Mouse (Mus musculus): ENCODE measurements around the gene Nr2c2ap. TPM values are rescaled to one million over a fixed set of nuclear protein-coding genes. Genes with fewer than 3 reads are reported as not detected.

Gene Nr2c2ap
- polyA plus RNA-seq, 1 experiment from 2014 or later, result 20.7 TPM

- no peaks in the 10 kb centered on the region; the same call in 1 of the 2 replicates for H3K36me3 ChIP-seq (ENCODE audit: control insufficient read depth, insufficient read depth, low read length)
- no peaks in the 10 kb centered on the region for H3K9me3 ChIP-seq (ENCODE audit: control insufficient read depth, low read length)
- DNase-seq (ENCODE audit: low spot score), result no peak
- H3K27ac ChIP-seq (ENCODE audit: low read depth, low read length), result no peak overlapping the region
- 91% methylated on average over 7 of the region's 7 CpGs for WGBS
- no peak overlapping the region for H3K4me2 ChIP-seq (ENCODE audit: low read depth, low read length, severe bottlenecking)
- ATAC-seq (replicated peaks; ENCODE audit: low FRiP score), result no peak
- H3K4me1 ChIP-seq (replicated peaks; ENCODE audit: control insufficient read depth, insufficient read depth, low read length), result 0 out of 2 replicates have a peak, but pooled peaks cover 5% of the 10 kb centered on the region
- 0 out of 2 replicates have a peak overlapping the region, but pooled peaks have one; percentile 8 for H3K9ac ChIP-seq (ENCODE audit: low read length)
- no peak overlapping the region for H3K4me3 ChIP-seq (ENCODE audit: low read depth, low read length)
- no peaks in the 10 kb centered on the region for H3K27me3 ChIP-seq (ENCODE audit: control insufficient read depth, insufficient read depth, low read length)
Measured at GRCm38 (mm10) chr8:70174079-70174478, 42.9 kb downstream of the Nr2c2ap start.

DNA sequence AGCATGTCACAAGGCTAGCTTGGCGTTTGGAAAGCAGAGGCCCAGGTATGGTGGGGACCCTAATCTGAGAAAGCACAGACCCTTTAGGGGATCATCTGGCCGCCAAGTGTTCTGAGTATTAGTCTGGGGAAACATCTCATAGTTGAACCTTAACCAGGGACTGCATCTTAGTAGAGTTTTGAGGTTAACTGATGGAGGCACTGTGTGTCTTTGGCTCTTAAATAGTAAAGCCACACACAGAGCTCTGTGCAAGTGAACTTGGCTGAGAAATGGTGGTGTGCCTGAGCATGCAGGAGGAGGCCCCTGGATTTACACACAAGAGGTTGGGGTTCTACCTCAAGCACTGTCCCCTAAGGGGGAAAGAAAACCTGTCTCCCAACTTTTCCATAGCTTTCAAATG is 47.1 kb downstream of the Nr2c2ap start:
- 93% methylated on average over 2 of the region's 2 CpGs for WGBS
- no peak for ATAC-seq (replicated peaks; ENCODE audit: low FRiP score)
- no peaks in the 10 kb centered on the region for H3K27me3 ChIP-seq (ENCODE audit: control insufficient read depth, insufficient read depth, low read length)

DNA sequence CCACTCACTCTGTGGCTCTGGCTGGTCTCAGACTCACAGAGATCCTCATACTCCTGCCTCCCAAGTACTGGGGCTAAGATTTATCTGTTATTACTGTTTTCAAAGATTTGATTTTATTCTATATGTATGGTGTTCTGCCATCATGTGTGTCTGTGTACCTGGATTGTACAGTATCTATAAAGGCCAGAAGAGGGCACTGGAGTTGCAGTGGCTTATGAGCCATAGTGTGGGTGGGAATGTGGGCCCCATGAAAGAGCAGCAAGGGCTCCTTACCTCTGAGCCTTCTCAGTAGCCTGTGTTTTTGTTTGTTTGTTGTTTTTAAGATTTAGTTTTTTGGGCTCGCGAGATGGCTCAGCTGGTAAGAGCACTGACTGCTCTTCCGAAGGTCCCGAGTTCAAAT is 47.9 kb downstream of the Nr2c2ap start:
- no peak overlapping the region for H3K4me3 ChIP-seq (ENCODE audit: low read depth, low read length)
- H3K9me3 ChIP-seq (ENCODE audit: control insufficient read depth, low read length), result no peaks in the 10 kb centered on the region
- H3K4me1 ChIP-seq (replicated peaks; ENCODE audit: control insufficient read depth, insufficient read depth, low read length), result no peaks in the 10 kb centered on the region
- no peaks in the 10 kb centered on the region for H3K27me3 ChIP-seq (ENCODE audit: control insufficient read depth, insufficient read depth, low read length)
- WGBS, result 98% methylated on average over 4 of the region's 4 CpGs
- ATAC-seq (replicated peaks; ENCODE audit: low FRiP score) (no peak), DNase-seq (ENCODE audit: low spot score) (no peak)
- H3K27ac ChIP-seq (ENCODE audit: low read depth, low read length), result no peak overlapping the region
- no peak overlapping the region for H3K9ac ChIP-seq (ENCODE audit: low read length)
- H3K36me3 ChIP-seq (ENCODE audit: control insufficient read depth, insufficient read depth, low read length), result no peaks in the 10 kb centered on the region; the same call in 1 of the 2 replicates
- H3K4me2 ChIP-seq (ENCODE audit: low read depth, low read length, severe bottlenecking), result no peak overlapping the region

More for the DNA sequence above, 47.1 kb downstream of the Nr2c2ap start:
- H3K4me3 ChIP-seq (ENCODE audit: low read depth, low read length), result no peak overlapping the region
- no peaks in the 10 kb centered on the region; the same call in 1 of the 2 replicates for H3K36me3 ChIP-seq (ENCODE audit: control insufficient read depth, insufficient read depth, low read length)
- DNase-seq (ENCODE audit: low spot score), result no peak
- no peak overlapping the region for H3K4me2 ChIP-seq (ENCODE audit: low read depth, low read length, severe bottlenecking)
- no peak overlapping the region for H3K9ac ChIP-seq (ENCODE audit: low read length)
- 0 out of 2 replicates have a peak, but pooled peaks cover 3% of the 10 kb centered on the region for H3K4me1 ChIP-seq (replicated peaks; ENCODE audit: control insufficient read depth, insufficient read depth, low read length)
- no peak overlapping the region for H3K27ac ChIP-seq (ENCODE audit: low read depth, low read length)
- H3K9me3 ChIP-seq (ENCODE audit: control insufficient read depth, low read length), result no peaks in the 10 kb centered on the region

DNA sequence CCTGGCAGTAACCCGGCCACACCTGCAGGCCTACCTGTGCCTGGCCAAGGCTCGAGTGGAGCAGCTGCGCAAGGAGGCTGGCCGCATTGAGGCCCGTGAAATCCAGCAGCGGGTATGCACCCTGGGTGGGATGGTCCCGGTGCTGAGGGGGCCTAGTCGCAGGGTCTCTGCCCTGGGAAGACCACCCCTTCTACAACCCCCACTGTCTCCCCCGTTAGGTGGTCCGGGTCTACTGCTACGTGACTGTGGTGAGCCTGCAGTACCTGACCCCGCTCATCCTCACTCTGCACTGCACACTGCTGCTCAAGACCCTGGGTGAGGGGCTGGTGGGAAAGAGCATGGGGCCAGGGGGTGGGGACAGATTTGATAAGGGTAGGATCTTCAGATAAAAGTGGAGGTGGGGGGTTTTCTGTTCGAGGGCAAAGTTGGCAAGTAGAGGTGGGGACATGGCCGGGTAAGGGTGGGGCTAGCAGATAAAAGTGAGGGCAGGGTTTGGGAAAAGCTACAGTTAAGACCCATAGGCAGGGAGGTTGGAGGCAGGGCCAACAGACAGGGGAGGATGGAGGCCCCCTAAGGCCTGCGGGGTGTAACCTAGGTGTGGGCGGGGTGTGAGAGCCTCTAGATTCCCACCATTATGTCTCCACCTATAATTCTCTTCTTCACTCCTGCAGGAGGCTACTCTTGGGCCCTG is 50.2 kb downstream of the Nr2c2ap start:
- no peaks in the 10 kb centered on the region; the same call in 1 of the 2 replicates for H3K36me3 ChIP-seq (ENCODE audit: control insufficient read depth, insufficient read depth, low read length)
- no peak for ATAC-seq (replicated peaks; ENCODE audit: low FRiP score)
- 92% methylated on average over 16 of the region's 16 CpGs for WGBS

DNA sequence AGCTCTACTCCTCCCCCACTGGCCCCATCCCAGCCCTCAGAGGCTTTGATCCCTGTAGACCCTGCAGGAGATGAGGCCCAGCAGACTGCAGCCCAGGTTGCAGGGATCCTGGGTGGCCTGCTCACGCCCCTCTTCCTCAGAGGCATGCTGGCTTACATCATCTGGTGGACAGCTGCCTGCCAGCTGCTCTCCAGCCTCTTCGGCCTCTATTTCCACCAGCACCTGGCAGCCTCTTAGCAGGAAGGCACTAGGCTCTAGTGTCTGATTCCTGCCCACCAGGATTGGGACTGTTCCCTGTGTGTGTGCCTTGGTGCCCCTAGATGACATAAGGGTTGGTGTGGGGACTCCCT is 50.7 kb downstream of the Nr2c2ap start:
- H3K9ac ChIP-seq (ENCODE audit: low read length), result no peak overlapping the region
- no peaks in the 10 kb centered on the region for H3K27me3 ChIP-seq (ENCODE audit: control insufficient read depth, insufficient read depth, low read length)
- 74% methylated on average over 2 of the region's 2 CpGs for WGBS
- H3K27ac ChIP-seq (ENCODE audit: low read depth, low read length), result no peak overlapping the region
- H3K36me3 ChIP-seq (ENCODE audit: control insufficient read depth, insufficient read depth, low read length), result no peaks in the 10 kb centered on the region; the same call in 1 of the 2 replicates
- no peaks in the 10 kb centered on the region for H3K4me1 ChIP-seq (replicated peaks; ENCODE audit: control insufficient read depth, insufficient read depth, low read length)
- H3K4me2 ChIP-seq (ENCODE audit: low read depth, low read length, severe bottlenecking), result no peak overlapping the region
- H3K4me3 ChIP-seq (ENCODE audit: low read depth, low read length), result no peak overlapping the region
- H3K9me3 ChIP-seq (ENCODE audit: control insufficient read depth, low read length), result no peaks in the 10 kb centered on the region
- DNase-seq (ENCODE audit: low spot score) (no peak), ATAC-seq (replicated peaks; ENCODE audit: low FRiP score) (no peak)

More for the DNA sequence above, 50.2 kb downstream of the Nr2c2ap start:
- no peaks in the 10 kb centered on the region for H3K9me3 ChIP-seq (ENCODE audit: control insufficient read depth, low read length)
- H3K27ac ChIP-seq (ENCODE audit: low read depth, low read length), result no peak overlapping the region
- no peaks in the 10 kb centered on the region for H3K4me1 ChIP-seq (replicated peaks; ENCODE audit: control insufficient read depth, insufficient read depth, low read length)
- no peaks in the 10 kb centered on the region for H3K27me3 ChIP-seq (ENCODE audit: control insufficient read depth, insufficient read depth, low read length)
- H3K4me2 ChIP-seq (ENCODE audit: low read depth, low read length, severe bottlenecking), result no peak overlapping the region
- DNase-seq (ENCODE audit: low spot score), result no peak
- no peak overlapping the region for H3K9ac ChIP-seq (ENCODE audit: low read length)
- H3K4me3 ChIP-seq (ENCODE audit: low read depth, low read length), result no peak overlapping the region

DNA sequence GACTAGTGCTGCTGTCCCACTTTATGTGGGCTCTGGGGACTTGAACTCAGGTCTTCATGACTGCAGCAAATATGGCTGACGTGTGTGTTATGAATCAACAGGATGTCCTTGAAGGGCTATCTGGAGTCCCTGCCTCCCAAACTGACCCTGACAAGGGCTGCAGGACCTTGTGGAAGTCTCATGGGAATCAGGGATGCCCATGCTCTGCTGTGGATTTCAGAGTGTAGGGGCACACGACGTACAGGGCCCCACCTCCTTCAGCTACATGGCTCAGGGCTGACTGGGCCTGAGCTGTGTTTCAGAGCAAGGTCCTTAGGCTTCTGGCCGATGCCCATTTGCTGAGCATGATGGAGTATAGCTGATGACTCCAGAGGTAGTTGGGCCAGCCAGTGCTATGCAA is 52.1 kb downstream of the Nr2c2ap start:
- ATAC-seq (replicated peaks; ENCODE audit: low FRiP score) (no peak), DNase-seq (ENCODE audit: low spot score) (no peak)
- H3K9me3 ChIP-seq (ENCODE audit: control insufficient read depth, low read length), result no peaks in the 10 kb centered on the region
- no peak overlapping the region for H3K27ac ChIP-seq (ENCODE audit: low read depth, low read length)
- no peak overlapping the region for H3K9ac ChIP-seq (ENCODE audit: low read length)
- H3K4me2 ChIP-seq (ENCODE audit: low read depth, low read length, severe bottlenecking), result no peak overlapping the region
- WGBS, result 82% methylated on average over 4 of the region's 4 CpGs
- no peaks in the 10 kb centered on the region; the same call in 1 of the 2 replicates for H3K36me3 ChIP-seq (ENCODE audit: control insufficient read depth, insufficient read depth, low read length)
- no peaks in the 10 kb centered on the region for H3K27me3 ChIP-seq (ENCODE audit: control insufficient read depth, insufficient read depth, low read length)
- H3K4me3 ChIP-seq (ENCODE audit: low read depth, low read length), result no peak overlapping the region
- H3K4me1 ChIP-seq (replicated peaks; ENCODE audit: control insufficient read depth, insufficient read depth, low read length), result no peaks in the 10 kb centered on the region

Small RNA genes lying within 50 kb of the gene (microRNA-seq; reads per million reads assigned to microRNA genes)
- gene Mir7066 (ENCODE audit: insufficient number of aligned reads), result not detected

Other genes with a start within 250 kb of the Nr2c2ap start
- gene Cilp2, start 243.6 kb upstream of the Nr2c2ap start, polyA plus RNA-seq (2014; fragmentation: Nextera tagmentation; extraction: Ambion mirVana), result 0.20 and 0.35 TPM in 2 replicates
- gene Tssk6, start 229.1 kb upstream of the Nr2c2ap start, polyA plus RNA-seq (2014; fragmentation: Nextera tagmentation; extraction: Ambion mirVana), result 5.2 and 6.0 TPM in 2 replicates
- gene Ndufa13, start 228.8 kb upstream of the Nr2c2ap start, polyA plus RNA-seq (2014; fragmentation: Nextera tagmentation; extraction: Ambion mirVana), result 153 and 155 TPM in 2 replicates
- 4.0 and 4.4 TPM in 2 replicates for gene Yjefn3, start 228.6 kb upstream of the Nr2c2ap start, polyA plus RNA-seq (2014; fragmentation: Nextera tagmentation; extraction: Ambion mirVana)
- gene Gatad2a, start 134.9 kb upstream of the Nr2c2ap start, polyA plus RNA-seq (2014; fragmentation: Nextera tagmentation; extraction: Ambion mirVana), result 81.7 and 88.6 TPM in 2 replicates
- 53.8 and 56.4 TPM in 2 replicates for gene Mau2, start 88.6 kb upstream of the Nr2c2ap start, polyA plus RNA-seq (2014; fragmentation: Nextera tagmentation; extraction: Ambion mirVana)
- 44.6 and 45.4 TPM in 2 replicates for gene Sugp1, start 88.5 kb upstream of the Nr2c2ap start, polyA plus RNA-seq (2014; fragmentation: Nextera tagmentation; extraction: Ambion mirVana)
- gene Tm6sf2, start 58.4 kb upstream of the Nr2c2ap start, polyA plus RNA-seq (2014; fragmentation: Nextera tagmentation; extraction: Ambion mirVana), result 0.76 and 1.3 TPM in 2 replicates
- 0.05 TPM in 1 of 2 replicates, not detected in the other for gene Hapln4, start 47.9 kb upstream of the Nr2c2ap start, polyA plus RNA-seq (2014; fragmentation: Nextera tagmentation; extraction: Ambion mirVana)
- 51.5 and 60.4 TPM in 2 replicates for gene Ncan, start 10.5 kb upstream of the Nr2c2ap start, polyA plus RNA-seq (2014; fragmentation: Nextera tagmentation; extraction: Ambion mirVana)
- gene Rfxank, start 7.8 kb downstream of the Nr2c2ap start, polyA plus RNA-seq (2014; fragmentation: Nextera tagmentation; extraction: Ambion mirVana), result 15.2 and 17.6 TPM in 2 replicates
- 40.5 and 41.9 TPM in 2 replicates for gene Borcs8, start 8.2 kb downstream of the Nr2c2ap start, polyA plus RNA-seq (2014; fragmentation: Nextera tagmentation; extraction: Ambion mirVana)
- gene Mef2b, start 8.4 kb downstream of the Nr2c2ap start, polyA plus RNA-seq (2014; fragmentation: Nextera tagmentation; extraction: Ambion mirVana), result 0.67 and 1.1 TPM in 2 replicates
- 42.5 and 45.1 TPM in 2 replicates for gene Tmem161a, start 41.0 kb downstream of the Nr2c2ap start, polyA plus RNA-seq (2014; fragmentation: Nextera tagmentation; extraction: Ambion mirVana)
- gene Slc25a42, start 81.0 kb downstream of the Nr2c2ap start, polyA plus RNA-seq (2014; fragmentation: Nextera tagmentation; extraction: Ambion mirVana), result 1.9 and 2.5 TPM in 2 replicates
- 60.4 and 74.7 TPM in 2 replicates for gene Sugp2, start 102.9 kb downstream of the Nr2c2ap start, polyA plus RNA-seq (2014; fragmentation: Nextera tagmentation; extraction: Ambion mirVana)
- 31.2 and 35.7 TPM in 2 replicates for gene Armc6, start 103.1 kb downstream of the Nr2c2ap start, polyA plus RNA-seq (2014; fragmentation: Nextera tagmentation; extraction: Ambion mirVana)
- gene Homer3, start 151.5 kb downstream of the Nr2c2ap start, polyA plus RNA-seq (2014; fragmentation: Nextera tagmentation; extraction: Ambion mirVana), result 87.6 and 91.4 TPM in 2 replicates
- gene Ddx49, start 171.2 kb downstream of the Nr2c2ap start, polyA plus RNA-seq (2014; fragmentation: Nextera tagmentation; extraction: Ambion mirVana), result 54.4 and 61.5 TPM in 2 replicates
- 220 and 268 TPM in 2 replicates for gene Cope, start 171.2 kb downstream of the Nr2c2ap start, polyA plus RNA-seq (2014; fragmentation: Nextera tagmentation; extraction: Ambion mirVana)
- gene Cers1, start 184.4 kb downstream of the Nr2c2ap start, polyA plus RNA-seq (2014; fragmentation: Nextera tagmentation; extraction: Ambion mirVana), result 10.6 and 11.0 TPM in 2 replicates
- 1.8 and 2.6 TPM in 2 replicates for gene Gdf1, start 198.5 kb downstream of the Nr2c2ap start, polyA plus RNA-seq (2014; fragmentation: Nextera tagmentation; extraction: Ambion mirVana)
- gene Upf1, start 221.9 kb downstream of the Nr2c2ap start, polyA plus RNA-seq (2014; fragmentation: Nextera tagmentation; extraction: Ambion mirVana), result 25.6 and 25.8 TPM in 2 replicates
- gene Comp, start 242.2 kb downstream of the Nr2c2ap start, polyA plus RNA-seq (2014; fragmentation: Nextera tagmentation; extraction: Ambion mirVana), result 0.56 TPM in 1 of 2 replicates, not detected in the other